Mouse (Mus musculus) spleen, adult 2 months (tissue): ENCODE results near the gene Rngtt. TPM values are rescaled to one million over a fixed set of nuclear protein-coding genes. Genes with fewer than 3 reads are reported as not detected.
A peak's percentile ranks its signal among the peaks of the same experiment; 100 is the strongest.

Source experiments
- DNase-seq, 2 experiments: peaks; one replicate each; pipeline versions ENCODE4 v3.0.0 to v3.0.0-alpha.2; 2012 to 2021; ENCODE audit warnings: low spot score in 2 of 2, low read depth in 1 of 2
- H3K27ac ChIP-seq: fragments of 200-500 bp; 2 replicates; pipeline ENCODE4 v1.5.1; 2012; ENCODE audit warnings: low read length, inconsistent platforms; ENCODE audit not compliant: insufficient read depth
- H3K27me3 ChIP-seq: fragments of 200-500 bp; 2 replicates; pipeline ENCODE4 v1.6.1; 2012; ENCODE audit warnings: mild to moderate bottlenecking, moderate library complexity, low read length, inconsistent platforms; ENCODE audit not compliant: control insufficient read depth, insufficient read depth
- H3K36me3 ChIP-seq: fragments of 200-500 bp; 2 replicates; pipeline ENCODE4 v1.6.1; 2012; ENCODE audit warnings: mild to moderate bottlenecking, low read length, inconsistent platforms; ENCODE audit not compliant: control insufficient read depth, insufficient read depth
- H3K4me1 ChIP-seq: fragments of 200-500 bp; 2 replicates; pipeline ENCODE4 v1.6.1; 2011; ENCODE audit warnings: inconsistent platforms; ENCODE audit not compliant: control insufficient read depth, insufficient read depth, insufficient read length
- H3K4me3 ChIP-seq: fragments of 200-500 bp; 2 replicates; pipeline ENCODE4 v1.5.1; 2011; ENCODE audit warnings: mild to moderate bottlenecking, inconsistent platforms; ENCODE audit not compliant: insufficient read depth, insufficient read length; ENCODE audit errors: extremely low read depth
- CTCF ChIP-seq: fragments of 200-500 bp; IDR thresholded peaks from 2 replicates; pipeline ENCODE4 v1.5.1; 2011; ENCODE audit warnings: mild to moderate bottlenecking, inconsistent platforms; ENCODE audit not compliant: insufficient read depth, insufficient read length, insufficient replicate concordance; ENCODE audit errors: extremely low read depth
- POLR2A ChIP-seq: fragments of 200-500 bp; IDR thresholded peaks from 2 replicates; pipeline ENCODE4 v1.6.1; 2011; ENCODE audit warnings: low read depth, low read length, inconsistent platforms
- WGBS: fragments of 180-500 bp; shearing (Covaris S2); methylation state at CpG from one replicate; pipeline ENCODE4 v1.1.7; 2018; 5-methylcytosine and 5-hydroxymethylcytosine counted together
- polyA plus RNA-seq: library from polyadenylated mRNA; depleted of rRNA; stranded (reverse); fragments of >200 nt; gene quantifications from 2 replicates; pipeline ENCODE4 v1.2.3, GENCODE M21; 2012; rRNA removed

The Rngtt gene
- 2.0 and 2.4 TPM in 2 replicates for polyA plus RNA-seq

- 4% methylated on average over 60 of the region's 60 CpGs for WGBS
- H3K4me3 ChIP-seq, result peak within 1 kb of the TSS; percentile 96
- DNase-seq, result peak; percentile 94 to 98
- H3K36me3 ChIP-seq, result no peaks in the 10 kb centered on the region
- peak within 1 kb of the TSS; percentile 56 for H3K27ac ChIP-seq
- H3K27me3 ChIP-seq, result no peaks in the 10 kb centered on the region
- TF ChIP-seq CTCF (no peak), POLR2A (no peak; the same call in none of the 2 replicates)
- peaks cover 1% of the 10 kb centered on the region; the same call in 1 of the 2 replicates for H3K4me1 ChIP-seq
Measured at GRCm38 (mm10) chr4:33309764-33310757, at the start of gene Rngtt. Rngtt (plus strand) TSS chr4:33310311.

- H3K27ac ChIP-seq, result no peak overlapping the region
Measured at GRCm38 (mm10) chr4:33260311-33260710, 49.8 kb upstream of the Rngtt start.

GRCm38 (mm10) chr4:33261311-33261753 lies 48.8 kb upstream of the Rngtt start:
- Histone ChIP-seq H3K36me3 (no peaks in the 10 kb centered on the region), H3K27me3 (no peaks in the 10 kb centered on the region), H3K27ac (peak overlapping the region; percentile 4; the same call in 1 of the 2 replicates), H3K4me1 (peaks cover 7% of the 10 kb centered on the region; the same call in 1 of the 2 replicates), H3K4me3 (no peak overlapping the region)
- TF ChIP-seq CTCF, result no peak
- TF ChIP-seq POLR2A, result no peak
- 18% methylated on average over 7 of the region's 7 CpGs for WGBS
- no peak for DNase-seq

More at GRCm38 (mm10) chr4:33260311-33260710, 49.8 kb upstream of the Rngtt start:
- no peak for DNase-seq
- Histone ChIP-seq H3K4me3 (no peak overlapping the region), H3K36me3 (no peaks in the 10 kb centered on the region), H3K4me1 (peaks cover 7% of the 10 kb centered on the region; the same call in 1 of the 2 replicates), H3K27me3 (no peaks in the 10 kb centered on the region)
- no peak for TF ChIP-seq POLR2A
- no peak for TF ChIP-seq CTCF

GRCm38 (mm10) chr4:33262897-33263296 lies 47.2 kb upstream of the Rngtt start:
- H3K36me3 ChIP-seq, result no peaks in the 10 kb centered on the region
- no peaks in the 10 kb centered on the region for H3K27me3 ChIP-seq
- DNase-seq, result no peak
- no peak overlapping the region for H3K4me3 ChIP-seq
- peaks cover 7% of the 10 kb centered on the region; the same call in 1 of the 2 replicates for H3K4me1 ChIP-seq
- H3K27ac ChIP-seq, result no peak overlapping the region
- 90% methylated on average over 1 of the region's 1 CpGs for WGBS
- no peak for TF ChIP-seq CTCF
- no peak for TF ChIP-seq POLR2A

GRCm38 (mm10) chr4:33264979-33265726 lies 45.0 kb upstream of the Rngtt start:
- no peaks in the 10 kb centered on the region for H3K36me3 ChIP-seq
- WGBS, result 75% methylated on average over 11 of the region's 11 CpGs

GRCm38 (mm10) chr4:33270386-33271314 lies 39.5 kb upstream of the Rngtt start:
- WGBS, result 86% methylated on average over 11 of the region's 11 CpGs
- no peak for TF ChIP-seq POLR2A
- TF ChIP-seq CTCF, result no peak
- no peaks in the 10 kb centered on the region; the same call in 1 of the 2 replicates for H3K4me1 ChIP-seq
- no peak for DNase-seq
- H3K4me3 ChIP-seq, result no peak overlapping the region
- H3K36me3 ChIP-seq, result no peaks in the 10 kb centered on the region
- H3K27me3 ChIP-seq, result no peaks in the 10 kb centered on the region
- no peak overlapping the region for H3K27ac ChIP-seq

More at GRCm38 (mm10) chr4:33264979-33265726, 45.0 kb upstream of the Rngtt start:
- DNase-seq, result no peak
- TF ChIP-seq CTCF, result no peak
- TF ChIP-seq POLR2A, result no peak
- Histone ChIP-seq H3K4me3 (no peak overlapping the region), H3K27ac (no peak overlapping the region), H3K27me3 (no peaks in the 10 kb centered on the region), H3K4me1 (peaks cover 7% of the 10 kb centered on the region; the same call in 1 of the 2 replicates)
